Mouse (Mus musculus): ENCODE results near the gene Dmrtc2.
"Not testable (repeated sequence)": the region's sequence is repeated elsewhere in the genome, so short reads cannot be mapped to it uniquely, and the experiment has no call there.

Gene Dmrtc2

DNA sequence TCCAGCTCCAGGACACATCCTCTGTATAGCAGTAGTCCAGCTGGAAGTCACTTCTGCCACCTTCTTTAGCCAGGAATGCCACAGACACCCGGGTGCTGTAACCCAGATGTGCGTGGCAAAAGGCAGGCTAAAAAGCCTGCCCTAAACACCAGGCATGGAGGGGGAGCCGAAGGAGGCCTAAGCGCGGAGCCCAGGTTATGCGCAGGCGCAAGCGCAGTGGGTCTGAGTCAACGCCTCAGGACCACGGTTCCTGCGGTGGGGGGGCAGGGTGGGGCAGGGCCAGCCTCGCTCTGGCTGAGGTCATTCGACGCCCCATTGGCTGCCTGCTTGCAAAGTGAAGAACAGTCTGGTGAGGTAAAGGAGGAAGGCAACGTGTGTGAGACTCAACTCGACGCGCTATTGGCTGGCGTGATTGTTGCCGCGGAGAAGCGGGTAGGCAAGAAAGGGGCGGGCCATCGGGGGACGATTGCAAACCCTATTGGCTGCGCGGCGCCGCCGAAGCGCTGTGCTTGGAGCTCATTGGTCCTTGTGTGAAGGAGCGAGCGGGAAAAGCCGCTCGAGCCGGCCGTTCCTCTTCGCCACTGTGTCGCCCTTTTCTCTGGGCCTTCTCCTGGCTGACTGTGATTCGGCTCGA, at the start of gene Dmrtc2, which contains the start of gene Lypd4:
Gene Dmrtc2, plus strand, starts transcription at position 526 of the 634 bp plus-strand sequence.
Gene Lypd4, minus strand, starts transcription at position 410 of the 634 bp plus-strand sequence.
- DNase-seq (ENCODE audit: low spot score): no peak

GRCm38 (mm10) chr7:24824452-24824851, 45.4 kb upstream of the Dmrtc2 start:
- DNase-seq (ENCODE audit: low spot score): no peak

GRCm38 (mm10) chr7:24827181-24827580, 42.7 kb upstream of the Dmrtc2 start:
- DNase-seq (ENCODE audit: low spot score): no peak

GRCm38 (mm10) chr7:24838732-24839409, 31.0 kb upstream of the Dmrtc2 start:
- not testable (repeated sequence) for DNase-seq (ENCODE audit: low spot score)

GRCm38 (mm10) chr7:24839410-24839808, 30.4 kb upstream of the Dmrtc2 start:
- DNase-seq (ENCODE audit: low spot score): no peak

GRCm38 (mm10) chr7:24840331-24840730, 29.5 kb upstream of the Dmrtc2 start:
- no peak for DNase-seq (ENCODE audit: low spot score)

DNA sequence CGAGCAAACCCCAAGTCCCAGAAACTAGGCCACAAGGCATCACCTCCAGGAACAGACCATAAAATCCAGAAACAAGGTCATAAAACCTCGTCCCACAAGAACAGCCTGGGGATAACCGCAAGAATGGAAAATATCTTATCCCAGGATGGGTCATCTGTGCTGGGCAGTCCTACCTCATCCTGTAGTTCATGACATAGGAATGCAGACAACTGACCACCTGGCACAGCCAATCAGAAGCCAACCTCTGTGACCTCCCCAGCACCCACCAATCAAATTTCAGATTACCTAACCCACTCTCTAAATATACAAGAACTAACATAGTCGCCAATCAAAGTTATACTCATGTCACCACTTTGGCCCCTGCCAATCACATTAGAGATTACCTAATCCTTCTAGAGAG, 28.8 kb upstream of the Dmrtc2 start:
- no peak for DNase-seq (ENCODE audit: low spot score)

GRCm38 (mm10) chr7:24844144-24844543, 25.7 kb upstream of the Dmrtc2 start:
- no peak for DNase-seq (ENCODE audit: low spot score)

- no peak for DNase-seq (ENCODE audit: low spot score)
Measured at GRCm38 (mm10) chr7:24845181-24845580, 24.7 kb upstream of the Dmrtc2 start.

DNA sequence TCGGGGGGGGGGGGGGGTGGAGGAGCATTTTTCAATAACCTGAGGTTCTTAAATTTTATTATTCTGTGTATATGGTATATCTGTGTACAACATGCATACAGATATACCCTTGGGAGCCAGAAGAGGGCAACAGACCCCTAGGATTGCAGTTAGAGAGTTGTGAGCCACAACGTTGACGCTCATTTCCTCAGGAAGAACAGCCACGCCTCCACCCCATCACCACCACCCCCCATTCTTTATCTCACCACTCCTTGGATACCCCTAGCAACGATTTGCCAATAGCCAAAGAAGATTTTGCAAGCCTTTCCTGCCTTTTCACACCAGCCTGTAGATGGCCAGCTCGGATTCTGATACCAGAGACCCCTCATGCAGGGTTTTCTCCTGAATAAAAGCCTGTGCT, 24.1 kb upstream of the Dmrtc2 start:
- DNase-seq (ENCODE audit: low spot score): no peak

GRCm38 (mm10) chr7:24846576-24846975, 23.3 kb upstream of the Dmrtc2 start:
- DNase-seq (ENCODE audit: low spot score): not testable (repeated sequence)

- no peak for DNase-seq (ENCODE audit: low spot score)
Measured at GRCm38 (mm10) chr7:24850162-24850561, 19.7 kb upstream of the Dmrtc2 start.

- no peak for DNase-seq (ENCODE audit: low spot score)
Measured at GRCm38 (mm10) chr7:24850899-24851303, 19.0 kb upstream of the Dmrtc2 start.

DNA sequence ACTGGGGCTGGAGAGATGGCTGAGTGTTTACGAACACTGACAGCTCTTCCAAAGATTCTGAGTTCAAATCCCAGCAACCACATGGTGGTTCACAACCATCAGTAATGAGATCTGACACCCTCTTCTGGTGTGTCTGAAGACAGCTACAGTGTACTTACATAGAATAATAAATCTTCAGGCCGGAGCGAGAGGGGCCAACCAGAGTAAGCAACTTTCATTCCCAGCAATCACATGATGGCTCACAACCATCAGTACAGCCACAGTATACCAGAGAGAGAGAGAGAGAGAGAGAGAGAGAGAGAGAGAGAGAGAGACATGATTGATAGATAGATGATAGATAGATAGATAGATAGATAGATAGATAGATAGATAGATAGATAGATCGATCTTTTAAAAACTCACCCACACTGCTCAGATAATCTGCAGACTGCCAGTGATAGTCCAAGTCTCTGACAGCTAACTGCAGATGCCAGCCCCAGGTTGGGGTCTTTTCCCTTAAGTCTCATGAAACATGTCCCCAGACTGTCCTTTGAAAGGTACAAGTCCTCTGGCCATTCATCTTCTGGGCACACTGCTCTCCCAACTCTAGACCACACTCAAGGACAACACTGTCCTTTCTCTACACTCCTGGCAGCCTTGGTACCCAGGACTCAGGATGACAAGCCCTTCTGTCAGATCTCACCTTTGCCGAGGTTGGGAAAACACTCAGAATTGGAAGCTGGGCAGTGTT, 18.1 kb upstream of the Dmrtc2 start:
- no peak for DNase-seq (ENCODE audit: low spot score)

DNA sequence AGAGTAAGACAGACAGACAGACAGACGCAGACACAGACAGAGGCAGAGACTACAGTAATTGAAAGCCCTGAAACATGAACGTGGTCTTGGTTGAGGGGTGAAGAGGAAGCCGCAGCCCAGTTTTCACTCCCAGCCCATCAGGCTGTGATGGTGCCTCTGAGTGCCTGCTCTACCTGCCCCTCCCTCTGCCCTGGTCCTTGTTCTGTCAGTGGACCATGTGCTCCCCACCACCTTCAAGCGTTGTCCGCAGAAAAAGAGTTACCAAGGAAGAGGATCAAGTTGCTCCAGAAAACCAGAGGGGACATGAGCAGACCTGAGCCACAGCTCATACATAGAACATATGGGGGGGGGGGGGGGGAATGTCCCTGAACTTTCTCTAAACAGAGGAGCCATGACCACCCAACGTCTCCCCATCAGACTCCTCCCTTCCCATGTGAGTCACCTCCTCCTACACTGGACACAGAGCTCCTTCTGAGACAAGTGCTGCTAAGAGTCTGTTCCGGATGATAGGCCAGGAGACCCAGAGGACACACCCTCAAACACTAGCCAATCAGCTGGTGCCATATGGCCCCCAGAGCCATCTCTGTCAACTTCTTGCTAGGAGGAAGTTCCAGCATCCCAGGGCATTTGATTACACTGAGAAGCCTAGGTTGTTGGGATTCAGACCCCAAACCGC, 17.2 kb upstream of the Dmrtc2 start:
- no peak for DNase-seq (ENCODE audit: low spot score)

GRCm38 (mm10) chr7:24853233-24853563, 16.7 kb upstream of the Dmrtc2 start:
- DNase-seq (ENCODE audit: low spot score): no peak

DNA sequence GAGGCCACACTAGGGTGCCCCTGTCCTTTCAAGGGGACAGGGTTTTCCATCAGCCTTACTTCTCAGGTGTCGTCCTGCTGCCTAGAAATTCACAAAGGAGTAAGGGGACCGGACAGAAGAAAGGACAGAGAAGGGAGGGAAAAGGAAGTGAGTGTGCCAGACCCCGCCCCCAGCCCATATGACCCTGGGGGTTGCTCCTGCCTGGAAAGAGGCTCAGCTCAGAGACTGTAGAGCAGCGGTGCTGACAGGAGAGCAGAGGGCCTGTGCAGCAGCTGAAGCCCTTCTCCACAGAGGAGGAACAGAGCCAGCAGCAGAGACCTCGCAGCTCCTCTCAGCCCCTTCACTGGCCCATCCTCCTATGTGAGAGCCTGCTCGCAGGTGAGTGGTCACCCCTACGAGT, 16.2 kb upstream of the Dmrtc2 start:
- DNase-seq (ENCODE audit: low spot score): no peak

- DNase-seq (ENCODE audit: low spot score): no peak
Measured at GRCm38 (mm10) chr7:24856460-24857120, 13.3 kb upstream of the Dmrtc2 start.

GRCm38 (mm10) chr7:24859234-24859633, 10.6 kb upstream of the Dmrtc2 start:
- DNase-seq (ENCODE audit: low spot score): no peak

DNA sequence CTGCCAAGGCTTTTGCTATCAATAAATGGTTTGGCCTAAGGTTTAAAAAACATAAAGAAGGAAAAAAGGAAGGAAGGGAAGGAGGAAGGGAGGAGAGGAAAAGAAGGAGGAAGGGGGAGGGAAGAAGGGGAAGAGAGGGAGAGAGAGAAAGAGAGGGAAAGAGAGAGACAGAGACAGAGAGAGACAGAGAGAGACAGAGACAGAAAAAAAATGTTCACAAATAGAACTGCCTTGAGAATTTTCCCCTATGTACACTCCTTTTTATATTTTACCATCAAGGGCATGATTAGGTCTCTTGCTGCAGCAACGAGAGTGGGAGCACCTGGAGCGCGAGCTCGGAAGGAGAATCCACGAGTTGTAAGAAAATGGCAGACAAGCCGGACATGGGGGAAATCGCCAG, 7.9 kb upstream of the Dmrtc2 start, which contains the start of gene Gm9844:
Gene Gm9844, plus strand, starts transcription at position 301 of the 400 bp plus-strand sequence.
- no peak for DNase-seq (ENCODE audit: low spot score)

DNA sequence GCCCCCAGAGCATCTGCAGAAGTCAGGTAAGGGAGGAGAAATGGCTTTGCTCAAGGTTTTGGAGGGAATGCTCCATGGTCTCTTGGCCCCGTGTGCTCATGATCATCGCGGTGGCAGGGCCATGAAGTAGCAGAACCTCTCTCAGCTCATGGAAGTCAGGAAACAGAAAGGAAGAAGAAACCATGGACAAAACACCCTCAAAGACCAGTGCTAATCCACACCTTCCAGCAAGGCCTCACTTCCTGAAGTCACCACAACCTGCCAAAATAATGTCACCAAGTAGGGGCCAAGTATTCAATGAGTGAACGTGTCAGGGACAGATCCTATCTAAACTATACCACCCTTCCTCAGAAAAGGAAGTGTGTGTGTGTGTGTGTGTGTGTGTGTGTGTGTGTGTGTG, 7.0 kb upstream of the Dmrtc2 start:
- DNase-seq (ENCODE audit: low spot score): no peak

GRCm38 (mm10) chr7:24864156-24864555, 5.7 kb upstream of the Dmrtc2 start:
- DNase-seq (ENCODE audit: low spot score): no peak

All from layer of hippocampus, adult 9-10 months (tissue).